Mouse (Mus musculus) hindbrain, embryonic 15.5 days (tissue): ENCODE results near the gene Timm17a. TPM values are rescaled to one million over a fixed set of nuclear protein-coding genes. Genes with fewer than 3 reads are reported as not detected.

Source experiments
- polyA plus RNA-seq: library from polyadenylated mRNA; unstranded; fragments of >200 nt; fragmentation: Nextera tagmentation; extraction: Ambion mirVana; gene quantifications from 2 replicates; pipeline ENCODE4 v1.2.1, GENCODE M21; 2015

Timm17a gene
- polyA plus RNA-seq, 1 experiment from 2014 or later = 159 TPM

Other genes with a start within 250 kb of the Timm17a start
- gene Lgr6, start 208.5 kb downstream of the Timm17a start, polyA plus RNA-seq = 1.2 and 1.4 TPM in 2 replicates
- 0.29 and 0.45 TPM in 2 replicates for gene Ptpn7, start 181.1 kb downstream of the Timm17a start, polyA plus RNA-seq
- gene Arl8a, start 167.0 kb downstream of the Timm17a start, polyA plus RNA-seq = 343 and 418 TPM in 2 replicates
- gene Gpr37l1, start 146.1 kb downstream of the Timm17a start, polyA plus RNA-seq = 1.4 and 2.5 TPM in 2 replicates
- 0.45 and 0.62 TPM in 2 replicates for gene Elf3, start 55.2 kb downstream of the Timm17a start, polyA plus RNA-seq
- gene Rnpep, start 29.7 kb downstream of the Timm17a start, polyA plus RNA-seq = 102 and 106 TPM in 2 replicates
- gene Lmod1, start 11.0 kb upstream of the Timm17a start, polyA plus RNA-seq = 0.35 and 0.47 TPM in 2 replicates
- gene Shisa4, start 61.5 kb upstream of the Timm17a start, polyA plus RNA-seq = 116 and 126 TPM in 2 replicates
- gene Ipo9, start 116.7 kb upstream of the Timm17a start, polyA plus RNA-seq = 109 and 118 TPM in 2 replicates